In genomic region chr9:48345866-48346265, GRCm38 (mm10) we compare ENCODE assay signal across 25 mouse cellular contexts. TPM values are rescaled to one million over a fixed set of nuclear protein-coding genes. Genes with fewer than 3 reads are reported as not detected.
"Had no signal": no experiment of that assay in that cellular context is flagged by ENCODE, and none has a peak within 500 bp of the region (broad histone marks: within the 10 kb centered on the region; RNA-seq: fewer than 3 reads in every experiment).

No protein-coding gene starts in this region.

- H3K27me3 ChIP-seq: heart, embryonic 13.5 days; heart, embryonic 15.5 days; hindbrain, embryonic 13.5 days; hindbrain, embryonic 15.5 days; limb, embryonic 13.5 days; limb, embryonic 15.5 days; liver, embryonic 12.5 days had no signal

- H3K4me2 ChIP-seq: heart, embryonic 11.5 days; heart, embryonic 13.5 days; heart, embryonic 15.5 days; hindbrain, embryonic 13.5 days; hindbrain, embryonic 15.5 days; limb, embryonic 13.5 days; limb, embryonic 15.5 days; liver, embryonic 12.5 days had no signal

- H3K4me1 ChIP-seq: heart, embryonic 13.5 days; hindbrain, embryonic 13.5 days; hindbrain, embryonic 15.5 days; limb, embryonic 15.5 days had no signal

- DNase-seq: gastrocnemius, postnatal 14 days; gastrocnemius, postnatal 36 days; heart, adult 11 months; heart, adult 2 months; heart, postnatal 14 days; heart, postnatal 36 days; kidney, adult 11 months; kidney, adult 2 months; kidney, postnatal 10 days; kidney, postnatal 25 days; kidney, postnatal 4 days; layer of hippocampus, adult 9-11 months; layer of hippocampus, postnatal 36 days; left cerebral cortex, postnatal 4 days had no signal

- H3K36me3 ChIP-seq: heart, embryonic 13.5 days; heart, embryonic 15.5 days; hindbrain, embryonic 13.5 days; hindbrain, embryonic 15.5 days; limb, embryonic 13.5 days; limb, embryonic 15.5 days; liver, embryonic 12.5 days had no signal

- H3K9me3 ChIP-seq: heart, embryonic 13.5 days; heart, embryonic 15.5 days; hindbrain, embryonic 13.5 days; hindbrain, embryonic 15.5 days; limb, embryonic 13.5 days; limb, embryonic 15.5 days; liver, embryonic 12.5 days had no signal

- H3K27ac ChIP-seq: heart, adult 2 months; heart, embryonic 13.5 days; heart, embryonic 15.5 days; hindbrain, embryonic 13.5 days; hindbrain, embryonic 15.5 days; hindbrain, postnatal 0 days; layer of hippocampus, adult 2 months; limb, embryonic 13.5 days; limb, embryonic 15.5 days; liver, embryonic 12.5 days had no signal

- ATAC-seq: hindbrain, postnatal 0 days; intestine, embryonic 16.5 days; liver, embryonic 12.5 days had no signal

- H3K9ac ChIP-seq: heart, embryonic 13.5 days; heart, embryonic 15.5 days; hindbrain, embryonic 13.5 days; hindbrain, embryonic 15.5 days; limb, embryonic 13.5 days; limb, embryonic 15.5 days; liver, embryonic 12.5 days had no signal

- H3K4me3 ChIP-seq: heart, adult 2 months; heart, embryonic 13.5 days; heart, embryonic 15.5 days; hindbrain, embryonic 13.5 days; hindbrain, embryonic 15.5 days; layer of hippocampus, adult 2 months; limb, embryonic 13.5 days; limb, embryonic 15.5 days; liver, embryonic 12.5 days had no signal

RNA-seq across cellular contexts. Expression of gene Nxpe2, which starts 7.4 kb away (rescaled TPM):
- total RNA-seq: hindbrain, postnatal 0 days had no signal
